Mouse (Mus musculus): ENCODE results near the gene Zfp60.

Zfp60 gene

DNA sequence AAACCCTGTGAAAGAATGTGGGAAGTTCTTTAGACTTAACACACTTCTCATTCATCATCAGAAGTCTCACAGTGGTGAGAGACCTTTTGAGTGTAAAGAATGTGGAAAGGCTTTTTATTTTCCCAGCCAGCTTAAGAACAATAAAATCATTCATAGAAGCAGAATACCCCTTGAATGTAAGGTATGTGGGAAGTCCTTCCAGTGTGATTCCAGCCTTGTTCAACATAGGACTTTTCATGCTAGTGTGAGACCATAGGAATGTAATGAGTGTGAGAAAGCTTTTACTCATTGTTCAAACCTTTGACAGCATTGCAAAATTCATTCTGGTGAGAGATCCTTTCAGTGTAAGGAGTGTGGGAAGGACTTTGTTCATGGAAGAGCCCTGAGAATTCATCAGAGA, 63.4 kb downstream of the Zfp60 start:
- no peak for DNase-seq

DNA sequence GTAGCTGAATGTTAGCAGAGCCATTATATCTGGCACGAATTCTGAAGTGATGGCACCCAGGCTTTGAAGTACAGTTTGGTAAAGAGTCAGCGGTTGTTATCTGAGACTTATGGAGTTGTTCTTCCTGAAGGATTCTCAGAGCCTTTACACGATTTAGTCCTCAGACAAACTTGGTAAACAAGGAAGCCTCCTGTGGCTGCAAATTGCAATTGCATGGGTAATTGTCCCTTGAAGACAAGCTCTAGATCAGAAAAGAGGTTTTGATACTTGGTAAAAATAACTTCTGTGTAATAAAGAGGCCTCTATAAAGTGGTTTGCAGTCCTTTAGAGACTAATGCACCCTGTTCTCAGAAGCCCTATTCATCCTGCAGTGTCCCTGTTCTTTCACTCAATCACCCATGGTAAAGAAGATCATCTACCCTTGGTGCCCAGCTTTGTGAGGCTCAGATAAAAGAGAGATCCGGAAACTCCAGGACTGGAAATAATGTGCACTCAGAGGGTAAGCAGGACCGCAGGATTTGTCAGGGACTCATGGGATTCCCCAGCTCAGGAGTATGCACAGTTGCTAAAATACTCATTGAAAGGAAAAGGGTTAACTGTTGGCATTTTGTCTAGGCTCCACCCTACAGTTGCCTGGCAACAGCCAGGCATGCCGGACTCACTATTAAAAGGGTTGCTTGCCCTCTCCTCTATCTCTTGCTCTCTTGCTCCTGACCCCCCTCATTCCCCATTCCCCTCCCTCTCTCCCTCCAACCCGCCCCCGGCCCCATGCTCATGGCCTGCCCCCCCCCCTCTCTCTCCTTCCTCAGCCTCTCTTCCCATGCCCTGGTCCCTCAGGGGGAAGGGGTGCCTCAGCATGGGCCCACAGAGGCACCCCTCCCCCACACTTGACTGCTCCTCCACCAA, 67.0 kb downstream of the Zfp60 start:
- DNase-seq: no peak

DNA sequence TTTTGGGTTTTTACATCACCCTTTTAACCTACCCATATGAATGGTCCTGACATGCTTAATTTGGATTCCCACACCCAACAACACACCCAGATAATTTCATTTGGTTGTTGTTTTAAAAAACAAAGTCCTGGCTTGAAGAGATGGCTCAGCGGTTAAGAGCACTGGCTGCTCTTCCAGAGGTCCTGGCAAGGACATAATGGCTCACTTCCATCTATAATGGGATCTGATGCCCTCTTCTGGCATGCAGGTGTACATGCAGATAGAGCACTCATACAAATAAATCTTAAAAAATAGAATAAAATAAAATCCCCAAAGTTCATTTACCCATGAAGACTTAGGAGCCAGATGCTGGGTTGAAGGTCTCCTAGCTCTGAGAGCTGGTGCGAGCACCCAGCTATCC, 69.9 kb downstream of the Zfp60 start:
- DNase-seq: no peak

DNA sequence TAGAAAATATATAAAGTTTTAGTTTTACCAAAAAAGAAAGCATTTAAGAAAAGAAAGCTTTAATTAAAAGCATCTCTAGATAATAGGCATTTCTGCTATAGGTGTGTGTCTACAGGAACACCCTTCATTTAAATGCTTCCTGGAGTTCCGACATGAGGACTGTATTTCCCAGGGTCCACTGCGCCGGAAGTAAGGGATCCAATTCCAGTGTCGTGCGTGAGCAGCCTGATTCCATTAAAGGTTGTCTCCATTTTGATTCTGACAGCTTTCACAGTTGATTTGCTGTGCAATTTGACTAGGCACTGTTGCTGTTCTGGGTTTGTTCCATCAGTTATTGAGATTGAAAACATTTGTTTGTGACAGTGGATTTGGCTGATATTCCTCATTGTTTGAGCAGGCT, 71.8 kb downstream of the Zfp60 start:
- no peak for DNase-seq

Data from right cerebral cortex, postnatal 4 days (tissue).